Mouse (Mus musculus) testis, adult 2 months (tissue): ENCODE results near the gene 1110051M20Rik.

Source experiments
- CTCF ChIP-seq: fragments of 200-500 bp; IDR thresholded peaks from 2 replicates; pipeline ENCODE4 v1.5.1; 2012; ENCODE audit warnings: low read depth, mild to moderate bottlenecking, inconsistent platforms, low read length, moderate library complexity; ENCODE audit not compliant: control insufficient read depth, insufficient read depth, insufficient replicate concordance
- POLR2A ChIP-seq: fragments of 200-500 bp; IDR thresholded peaks from 2 replicates; pipeline ENCODE4 v1.6.1; 2012; ENCODE audit warnings: low read depth, mild to moderate bottlenecking, inconsistent platforms, low read length, moderate library complexity; ENCODE audit not compliant: control insufficient read depth

GRCm38 (mm10) chr2:91476841-91477240 lies 32.3 kb upstream of the 1110051M20Rik start:
- no peak for TF ChIP-seq CTCF
- TF ChIP-seq POLR2A = no peak
